Mouse (Mus musculus): ENCODE measurements at regions not wholly inside any gene's neighbourhood (a gene's known extent, or its start where the extent isn't known, plus 50 kb on each side); places are given as distances from the start of the nearest gene placed in this dataset.

GRCm38 (mm10) chr2:50822738-50823137, 326.2 kb downstream of the Rnd3 start:
- H3K27me3 ChIP-seq (replicated peaks; ENCODE audit: control insufficient read depth, insufficient read depth, low read length): no peaks in the 10 kb centered on the region
- no peaks in the 10 kb centered on the region for H3K36me3 ChIP-seq (ENCODE audit: control insufficient read depth, insufficient read depth, low read length)
- no peak for ATAC-seq
- no peak overlapping the region for H3K4me2 ChIP-seq (ENCODE audit: low read depth, low read length)
- peaks cover 4% of the 10 kb centered on the region; the same call in 1 of the 2 replicates for H3K4me1 ChIP-seq (ENCODE audit: control insufficient read depth, insufficient read depth, low read length)
- H3K9ac ChIP-seq (ENCODE audit: low read depth, low read length): no peak overlapping the region
- no peak overlapping the region for H3K4me3 ChIP-seq (ENCODE audit: low read length)
- no peak overlapping the region for H3K27ac ChIP-seq (ENCODE audit: low read length)
- H3K9me3 ChIP-seq (ENCODE audit: control insufficient read depth, low read length): no peaks in the 10 kb centered on the region

GRCm38 (mm10) chr2:50819305-50819665, 329.6 kb downstream of the Rnd3 start:
- Histone ChIP-seq H3K4me1 (ENCODE audit: control insufficient read depth, insufficient read depth, low read length) (peaks cover 5% of the 10 kb centered on the region), H3K4me2 (ENCODE audit: low read depth, low read length) (no peak overlapping the region), H3K9me3 (ENCODE audit: control insufficient read depth, low read length) (no peaks in the 10 kb centered on the region), H3K4me3 (ENCODE audit: low read length) (no peak overlapping the region), H3K27ac (ENCODE audit: low read length) (peak overlapping the region; percentile 31; the same call in 1 of the 2 replicates), H3K27me3 (replicated peaks; ENCODE audit: control insufficient read depth, insufficient read depth, low read length) (no peaks in the 10 kb centered on the region), H3K36me3 (ENCODE audit: control insufficient read depth, insufficient read depth, low read length) (no peaks in the 10 kb centered on the region), H3K9ac (ENCODE audit: low read depth, low read length) (no peak overlapping the region)
- 67% methylated on average over 5 of the region's 5 CpGs for WGBS
- no peak for ATAC-seq

- Histone ChIP-seq H3K27ac (ENCODE audit: low read length) (peak overlapping the region; percentile 61; the same call in 1 of the 2 replicates), H3K4me3 (ENCODE audit: low read length) (no peak overlapping the region), H3K4me1 (ENCODE audit: control insufficient read depth, insufficient read depth, low read length) (peaks cover 5% of the 10 kb centered on the region; the same call in 1 of the 2 replicates), H3K9ac (ENCODE audit: low read depth, low read length) (no peak overlapping the region), H3K27me3 (replicated peaks; ENCODE audit: control insufficient read depth, insufficient read depth, low read length) (no peaks in the 10 kb centered on the region), H3K36me3 (ENCODE audit: control insufficient read depth, insufficient read depth, low read length) (no peaks in the 10 kb centered on the region), H3K4me2 (ENCODE audit: low read depth, low read length) (no peak overlapping the region), H3K9me3 (ENCODE audit: control insufficient read depth, low read length) (no peaks in the 10 kb centered on the region)
- 60% methylated on average over 7 of the region's 7 CpGs for WGBS
- ATAC-seq: no peak; the same call in 1 of the 2 replicates
These were observed 330.2 kb downstream of the Rnd3 start for GRCm38 (mm10) chr2:50818557-50819304.

GRCm38 (mm10) chr2:50816364-50816763, 332.5 kb downstream of the Rnd3 start:
- no peak for ATAC-seq
- Histone ChIP-seq H3K4me2 (ENCODE audit: low read depth, low read length) (no peak overlapping the region), H3K4me1 (ENCODE audit: control insufficient read depth, insufficient read depth, low read length) (peaks cover 5% of the 10 kb centered on the region; the same call in 1 of the 2 replicates), H3K4me3 (ENCODE audit: low read length) (no peak overlapping the region), H3K27ac (ENCODE audit: low read length) (no peak overlapping the region), H3K9me3 (ENCODE audit: control insufficient read depth, low read length) (no peaks in the 10 kb centered on the region), H3K27me3 (replicated peaks; ENCODE audit: control insufficient read depth, insufficient read depth, low read length) (no peaks in the 10 kb centered on the region), H3K9ac (ENCODE audit: low read depth, low read length) (no peak overlapping the region), H3K36me3 (ENCODE audit: control insufficient read depth, insufficient read depth, low read length) (no peaks in the 10 kb centered on the region)
- 84% methylated on average over 5 of the region's 5 CpGs for WGBS

GRCm38 (mm10) chr2:50815541-50815940, 333.4 kb downstream of the Rnd3 start:
- H3K4me3 ChIP-seq (ENCODE audit: low read length): no peak overlapping the region
- no peak overlapping the region for H3K27ac ChIP-seq (ENCODE audit: low read length)
- H3K4me2 ChIP-seq (ENCODE audit: low read depth, low read length): no peak overlapping the region
- no peaks in the 10 kb centered on the region for H3K9me3 ChIP-seq (ENCODE audit: control insufficient read depth, low read length)
- no peaks in the 10 kb centered on the region for H3K27me3 ChIP-seq (replicated peaks; ENCODE audit: control insufficient read depth, insufficient read depth, low read length)
- no peaks in the 10 kb centered on the region for H3K36me3 ChIP-seq (ENCODE audit: control insufficient read depth, insufficient read depth, low read length)
- H3K9ac ChIP-seq (ENCODE audit: low read depth, low read length): no peak overlapping the region
- 24% methylated on average over 3 of the region's 3 CpGs for WGBS
- ATAC-seq: peak; percentile 56; the same call in 1 of the 2 replicates
- peaks cover 8% of the 10 kb centered on the region; the same call in 1 of the 2 replicates for H3K4me1 ChIP-seq (ENCODE audit: control insufficient read depth, insufficient read depth, low read length)

DNA sequence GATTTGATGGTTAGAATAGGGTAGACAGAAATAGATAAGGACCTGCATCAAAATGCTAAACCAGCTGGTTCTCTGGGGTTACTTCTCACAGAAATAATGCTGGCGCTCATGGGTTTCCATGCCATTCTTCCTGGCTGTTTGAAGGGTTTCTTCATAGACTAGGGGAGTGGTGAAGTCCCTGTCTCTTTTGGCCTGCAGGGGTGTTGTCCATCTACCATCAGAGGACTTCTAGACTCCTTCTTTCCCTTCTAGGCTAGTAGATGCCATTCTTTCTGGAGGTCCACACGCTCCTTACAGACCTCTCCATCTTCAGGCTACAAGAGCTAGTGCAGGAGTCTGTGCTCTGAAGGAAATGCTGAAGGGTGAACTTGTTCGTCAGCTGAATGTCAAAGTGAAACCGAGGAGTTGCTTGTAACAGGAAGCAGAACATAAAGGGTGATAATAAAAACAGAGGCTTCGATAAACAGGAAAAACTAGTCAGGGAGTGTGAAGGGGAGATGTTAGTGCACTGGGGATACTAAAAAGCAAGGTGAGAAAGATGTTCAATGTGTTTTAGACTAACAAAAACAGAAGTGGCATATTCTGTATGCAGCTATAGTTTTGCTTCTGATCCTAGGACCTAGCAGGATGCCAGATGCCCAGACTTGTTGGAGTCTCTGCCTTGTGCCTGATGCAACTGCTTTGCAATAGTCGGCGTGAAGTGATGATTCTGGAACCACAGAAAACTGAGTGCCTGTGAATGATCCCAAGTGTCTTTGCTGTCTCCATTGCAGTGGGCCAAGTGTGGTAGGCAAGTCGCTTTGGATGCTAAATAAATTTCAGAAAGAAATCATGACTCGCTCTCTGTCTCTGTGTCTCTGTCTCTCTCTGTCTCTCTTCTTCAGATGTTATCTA, 335.1 kb downstream of the Rnd3 start:
- H3K4me2 ChIP-seq (ENCODE audit: low read depth, low read length): no peak overlapping the region
- no peak overlapping the region for H3K27ac ChIP-seq (ENCODE audit: low read length)
- 72% methylated on average over 9 of the region's 9 CpGs for WGBS
- H3K27me3 ChIP-seq (replicated peaks; ENCODE audit: control insufficient read depth, insufficient read depth, low read length): no peaks in the 10 kb centered on the region
- H3K9ac ChIP-seq (ENCODE audit: low read depth, low read length): no peak overlapping the region
- no peak overlapping the region for H3K4me3 ChIP-seq (ENCODE audit: low read length)
- ATAC-seq: no peak
- H3K36me3 ChIP-seq (ENCODE audit: control insufficient read depth, insufficient read depth, low read length): no peaks in the 10 kb centered on the region
- H3K9me3 ChIP-seq (ENCODE audit: control insufficient read depth, low read length): no peaks in the 10 kb centered on the region
- peaks cover 8% of the 10 kb centered on the region; the same call in 1 of the 2 replicates for H3K4me1 ChIP-seq (ENCODE audit: control insufficient read depth, insufficient read depth, low read length)

DNA sequence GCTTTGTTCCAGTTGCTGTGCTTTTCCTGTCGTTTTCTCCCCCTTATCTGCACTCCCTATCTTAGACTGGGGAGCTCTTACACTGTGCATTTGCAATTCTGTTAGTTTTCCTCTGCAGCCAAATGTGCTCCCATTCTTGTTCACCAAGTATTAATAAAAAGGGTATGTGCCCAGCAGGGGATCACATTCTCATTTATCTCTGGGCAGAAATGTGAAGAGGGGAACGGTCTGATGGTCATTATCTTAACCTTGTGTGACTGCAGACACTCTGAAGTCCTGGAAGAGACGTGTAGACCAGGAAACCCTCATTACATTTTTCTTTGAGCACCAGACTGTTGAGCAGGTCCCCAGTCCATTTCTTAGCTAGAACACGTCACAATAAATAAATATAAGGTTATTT, 336.6 kb downstream of the Rnd3 start:
- Histone ChIP-seq H3K9ac (ENCODE audit: low read depth, low read length) (no peak overlapping the region), H3K4me2 (ENCODE audit: low read depth, low read length) (no peak overlapping the region), H3K9me3 (ENCODE audit: control insufficient read depth, low read length) (no peaks in the 10 kb centered on the region), H3K27ac (ENCODE audit: low read length) (no peak overlapping the region), H3K4me3 (ENCODE audit: low read length) (no peak overlapping the region), H3K4me1 (ENCODE audit: control insufficient read depth, insufficient read depth, low read length) (peaks cover 8% of the 10 kb centered on the region; the same call in 1 of the 2 replicates), H3K36me3 (ENCODE audit: control insufficient read depth, insufficient read depth, low read length) (no peaks in the 10 kb centered on the region), H3K27me3 (replicated peaks; ENCODE audit: control insufficient read depth, insufficient read depth, low read length) (no peaks in the 10 kb centered on the region)
- ATAC-seq: no peak
- WGBS: 57% methylated on average over 4 of the region's 4 CpGs

- Histone ChIP-seq H3K27ac (ENCODE audit: low read length) (no peak overlapping the region), H3K9ac (ENCODE audit: low read depth, low read length) (no peak overlapping the region; the same call in 1 of the 2 replicates), H3K4me3 (ENCODE audit: low read length) (no peak overlapping the region), H3K9me3 (ENCODE audit: control insufficient read depth, low read length) (no peaks in the 10 kb centered on the region), H3K4me1 (ENCODE audit: control insufficient read depth, insufficient read depth, low read length) (peaks cover 5% of the 10 kb centered on the region; the same call in 1 of the 2 replicates), H3K36me3 (ENCODE audit: control insufficient read depth, insufficient read depth, low read length) (no peaks in the 10 kb centered on the region), H3K4me2 (ENCODE audit: low read depth, low read length) (no peak overlapping the region), H3K27me3 (replicated peaks; ENCODE audit: control insufficient read depth, insufficient read depth, low read length) (no peaks in the 10 kb centered on the region)
- WGBS: 17% methylated on average over 5 of the region's 5 CpGs
- ATAC-seq: no peak
These were observed 338.4 kb downstream of the Rnd3 start for GRCm38 (mm10) chr2:50810336-50811066.

- Histone ChIP-seq H3K4me1 (ENCODE audit: control insufficient read depth, insufficient read depth, low read length) (0 out of 2 replicates have a peak, but pooled peaks cover 3% of the 10 kb centered on the region), H3K27ac (ENCODE audit: low read length) (no peak overlapping the region), H3K4me3 (ENCODE audit: low read length) (no peak overlapping the region), H3K9me3 (ENCODE audit: control insufficient read depth, low read length) (no peaks in the 10 kb centered on the region), H3K36me3 (ENCODE audit: control insufficient read depth, insufficient read depth, low read length) (no peaks in the 10 kb centered on the region), H3K9ac (ENCODE audit: low read depth, low read length) (no peak overlapping the region), H3K4me2 (ENCODE audit: low read depth, low read length) (no peak overlapping the region), H3K27me3 (replicated peaks; ENCODE audit: control insufficient read depth, insufficient read depth, low read length) (no peaks in the 10 kb centered on the region)
- WGBS: 69% methylated on average over 3 of the region's 3 CpGs
- no peak for ATAC-seq
These were observed 339.1 kb downstream of the Rnd3 start for GRCm38 (mm10) chr2:50809823-50810222.
